Mouse (Mus musculus) cerebellum, postnatal 25 days (tissue): ENCODE measurements around the gene Slc5a8.

Source experiments
- DNase-seq, 2 experiments: peaks; one replicate each; pipeline ENCODE4 v3.0.0; 2021; ENCODE audit warnings: mixed read lengths in 2 of 2

Gene Slc5a8

GRCm38 (mm10) chr10:88885632-88886090 is at the start of gene Slc5a8:
Slc5a8 (plus strand) TSS chr10:88885992.
- no peak for DNase-seq

- DNase-seq = no peak
Measured at GRCm38 (mm10) chr10:88848876-88849476, 36.8 kb upstream of the Slc5a8 start.

GRCm38 (mm10) chr10:88849976-88850375 is 35.8 kb upstream of the Slc5a8 start:
- DNase-seq = no peak

- no peak for DNase-seq
Measured at GRCm38 (mm10) chr10:88853326-88853725, 32.5 kb upstream of the Slc5a8 start.

GRCm38 (mm10) chr10:88860911-88861310 is 24.9 kb upstream of the Slc5a8 start:
- DNase-seq = no peak

- DNase-seq = no peak
Measured at GRCm38 (mm10) chr10:88861416-88861815, 24.4 kb upstream of the Slc5a8 start.

- DNase-seq = no peak
Measured at GRCm38 (mm10) chr10:88862293-88862692, 23.5 kb upstream of the Slc5a8 start.

- no peak for DNase-seq
Measured at GRCm38 (mm10) chr10:88866017-88866416, 19.8 kb upstream of the Slc5a8 start.

- DNase-seq = no peak
Measured at GRCm38 (mm10) chr10:88874870-88875269, 10.9 kb upstream of the Slc5a8 start.

- no peak for DNase-seq
Measured at GRCm38 (mm10) chr10:88877421-88877820, 8.4 kb upstream of the Slc5a8 start.

GRCm38 (mm10) chr10:88883721-88884120 is 2.1 kb upstream of the Slc5a8 start:
- DNase-seq = no peak

GRCm38 (mm10) chr10:88884836-88885235 is 956 bp upstream of the Slc5a8 start:
- DNase-seq = no peak

- no peak for DNase-seq
Measured at GRCm38 (mm10) chr10:88886114-88886513, 322 bp downstream of the Slc5a8 start.

GRCm38 (mm10) chr10:88888376-88888775 is 2.6 kb downstream of the Slc5a8 start:
- no peak for DNase-seq

- no peak for DNase-seq
Measured at GRCm38 (mm10) chr10:88891410-88891809, 5.6 kb downstream of the Slc5a8 start.

GRCm38 (mm10) chr10:88892560-88893087 is 6.8 kb downstream of the Slc5a8 start:
- no peak for DNase-seq

GRCm38 (mm10) chr10:88897032-88897431 is 11.2 kb downstream of the Slc5a8 start:
- DNase-seq = no peak

- no peak for DNase-seq
Measured at GRCm38 (mm10) chr10:88949649-88950296, 64.0 kb downstream of the Slc5a8 start.

- no peak for DNase-seq
Measured at GRCm38 (mm10) chr10:88950297-88950653, 64.5 kb downstream of the Slc5a8 start.

- no peak for DNase-seq
Measured at GRCm38 (mm10) chr10:88960791-88961190, 75.0 kb downstream of the Slc5a8 start.

GRCm38 (mm10) chr10:88968586-88968985 is 82.8 kb downstream of the Slc5a8 start:
- DNase-seq = no peak

GRCm38 (mm10) chr10:88970951-88971725 is 85.3 kb downstream of the Slc5a8 start:
- DNase-seq = no peak

- no peak for DNase-seq
Measured at GRCm38 (mm10) chr10:88978932-88979331, 93.1 kb downstream of the Slc5a8 start.
